Mouse (Mus musculus) cerebellum, postnatal 36 days (tissue): ENCODE results near the gene Proser2.

ENCODE experiments used
- DNase-seq, 2 experiments: peaks; one replicate each; pipeline ENCODE4 v3.0.0; 2021 to 2022; ENCODE audit warnings: mixed read lengths in 2 of 2

Gene Proser2

DNA sequence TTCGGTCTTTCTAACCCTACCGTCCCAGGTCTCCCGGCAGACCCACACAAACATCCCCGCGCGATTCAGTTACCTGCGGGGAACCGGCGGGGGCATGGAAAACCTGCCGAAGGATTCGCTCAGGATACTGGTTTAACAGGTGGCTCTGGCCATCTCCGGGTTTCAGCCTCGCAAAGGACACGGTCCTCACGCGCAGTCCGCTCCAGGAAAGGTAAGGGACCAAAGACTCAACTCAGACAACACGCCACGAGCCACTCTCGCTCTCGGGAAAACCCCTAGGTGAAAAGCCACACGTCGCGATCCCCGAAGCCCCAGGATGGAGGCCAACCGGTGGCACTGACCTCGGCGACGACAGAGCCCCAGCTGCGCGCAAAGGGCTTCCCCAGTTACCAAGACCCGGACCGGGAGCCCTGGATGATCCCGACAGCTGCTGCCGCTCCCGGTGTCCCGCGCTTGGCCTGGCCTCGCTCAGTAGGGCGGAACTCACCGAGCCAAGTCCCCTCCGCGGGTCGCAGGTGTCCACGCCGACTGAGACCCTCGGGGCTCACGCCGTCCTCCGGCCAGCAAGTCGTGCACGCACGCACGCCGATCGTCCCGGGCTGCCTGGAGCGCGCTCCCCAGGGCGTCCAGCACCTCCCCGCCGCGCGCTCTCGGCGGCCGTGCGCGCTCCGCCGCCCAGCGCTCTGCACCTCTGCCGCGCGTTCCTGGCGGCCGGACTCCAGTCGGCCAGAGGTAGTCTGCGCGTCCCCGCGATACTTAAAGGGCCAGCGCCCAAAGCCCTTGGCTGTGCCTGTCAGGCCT lies at the start of gene Proser2:
Gene Proser2 (minus strand): TSS at position 657 of the 801 bp plus-strand sequence.
- peak; percentile 55 to 60 for DNase-seq

DNA sequence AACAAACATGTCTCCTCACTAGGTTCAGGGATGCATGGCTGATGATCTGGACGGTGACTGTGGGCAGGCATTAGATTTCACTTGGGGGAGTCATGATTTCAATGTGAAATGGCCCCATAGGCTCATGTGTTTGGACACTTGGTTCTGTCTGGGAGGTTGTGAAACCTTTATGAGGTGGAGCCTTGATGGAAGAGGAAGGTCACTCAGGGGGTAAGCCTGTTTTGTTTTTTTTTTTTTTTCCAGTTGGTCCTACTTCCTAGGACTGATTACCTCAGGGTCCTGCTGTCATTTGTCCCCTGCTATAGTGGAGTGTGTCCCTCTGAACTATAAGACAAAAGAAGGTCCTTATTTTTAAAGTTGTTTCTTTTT lies 49.7 kb upstream of the Proser2 start:
- DNase-seq = no peak

DNA sequence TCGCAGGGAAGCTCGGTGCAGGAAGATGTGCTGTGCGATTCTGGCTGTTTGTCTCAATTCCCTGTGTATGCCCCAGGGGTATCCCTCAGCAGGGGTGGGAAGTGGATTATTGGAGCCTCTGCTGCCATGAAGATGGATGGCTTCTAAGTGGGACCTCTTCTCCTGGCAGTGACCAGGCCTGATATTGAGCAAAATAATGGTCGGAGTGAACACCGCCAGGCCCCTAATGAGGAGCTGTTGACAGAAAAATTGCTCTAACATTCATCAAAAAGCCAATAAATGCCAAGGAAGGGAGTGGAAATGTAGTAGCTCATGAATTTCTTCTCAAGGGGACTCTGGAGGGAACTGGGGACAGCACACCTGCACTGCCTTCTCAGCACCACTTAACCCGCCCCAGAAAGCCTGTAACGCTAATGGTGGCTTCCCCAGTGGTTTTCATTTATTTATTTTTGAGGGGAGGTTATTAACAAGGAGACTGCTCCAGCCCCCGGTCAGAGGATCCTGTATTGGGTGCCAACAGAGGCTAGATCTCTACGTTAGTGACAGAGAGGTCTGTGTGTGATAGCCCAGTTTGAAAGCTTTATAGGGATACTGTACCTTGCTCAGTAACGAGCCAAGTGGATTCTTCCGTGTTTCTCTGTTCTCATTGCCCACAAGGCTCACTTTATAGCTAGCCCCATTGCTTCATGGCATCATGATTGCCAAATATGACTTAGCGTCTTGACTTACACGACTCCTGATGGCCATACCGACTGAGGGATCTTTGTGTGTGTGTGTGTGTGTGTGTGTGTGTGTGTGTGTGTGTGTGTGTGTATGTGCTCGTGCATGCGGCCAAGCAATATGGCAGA lies 49.1 kb upstream of the Proser2 start:
- DNase-seq = no peak

DNA sequence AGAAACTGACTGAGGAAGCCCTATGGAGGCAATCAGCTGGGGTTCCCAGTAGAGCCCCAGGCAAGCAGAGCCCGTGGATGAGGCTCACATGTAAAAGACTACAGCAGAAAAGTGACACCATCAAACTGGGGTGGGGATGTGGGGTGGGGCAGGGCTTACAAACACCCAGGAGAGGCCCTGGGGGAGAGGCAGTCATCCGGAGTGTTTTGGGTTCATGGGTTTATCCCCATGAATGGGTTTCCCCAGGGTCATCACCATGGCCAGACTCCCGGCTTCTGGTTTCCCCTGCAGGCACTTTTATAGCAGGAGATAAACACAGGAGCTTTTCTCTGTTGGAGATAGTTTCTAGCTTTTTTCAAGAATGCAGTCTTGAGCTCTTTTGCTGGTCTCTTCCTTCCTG lies 43.0 kb upstream of the Proser2 start:
- DNase-seq = no peak

DNA sequence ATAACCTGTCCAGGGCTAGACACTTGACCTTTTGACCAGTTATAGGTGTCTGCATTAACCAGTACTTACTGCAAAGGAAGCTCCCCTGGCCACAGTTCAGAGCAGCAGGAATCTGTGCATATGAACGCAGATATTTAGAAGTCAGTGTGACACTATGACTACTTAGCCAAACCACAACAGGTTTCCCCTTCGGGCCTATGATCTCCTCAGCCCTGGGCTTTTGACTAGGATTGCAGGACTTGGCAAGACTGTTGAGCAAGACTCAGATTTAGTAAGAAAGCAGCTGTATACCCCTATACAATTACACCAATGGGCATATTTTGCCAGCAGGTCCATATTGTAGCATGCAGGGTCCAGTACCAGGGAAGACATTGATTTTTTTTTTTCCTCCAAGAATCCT lies 38.5 kb upstream of the Proser2 start:
- DNase-seq = no peak

DNA sequence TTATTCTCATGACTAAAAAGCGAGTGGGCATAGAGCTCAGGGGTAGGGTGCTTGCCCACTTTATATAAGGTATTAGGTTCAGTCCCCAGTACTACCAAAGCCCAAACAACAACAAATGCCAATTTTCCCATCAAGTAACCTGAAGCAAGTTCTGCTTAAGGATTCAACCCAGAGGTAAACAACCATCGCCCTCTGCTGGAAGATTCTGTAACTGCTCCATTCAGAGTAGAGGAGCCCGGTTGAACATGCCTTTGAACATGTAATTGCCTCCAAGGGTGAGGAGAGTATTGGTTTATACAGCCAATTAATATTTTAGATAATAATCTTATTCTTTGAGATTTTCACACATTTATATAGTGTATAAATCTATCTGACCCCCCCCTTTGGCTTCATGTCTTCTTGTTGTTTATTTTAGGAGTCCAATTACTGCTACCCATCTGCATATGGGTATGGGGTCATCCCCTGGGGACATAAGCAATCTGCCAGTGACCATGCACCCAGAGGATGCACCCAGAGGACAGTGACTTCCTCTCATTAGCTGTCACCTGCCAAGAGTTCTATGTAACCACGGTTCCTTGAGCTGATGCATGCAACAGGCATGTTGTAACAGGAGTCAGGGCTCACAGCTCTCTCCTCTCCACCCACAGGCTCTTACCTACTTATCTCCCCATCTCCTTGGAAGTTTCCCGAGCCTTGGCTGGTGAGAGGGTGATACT lies 38.0 kb upstream of the Proser2 start:
- DNase-seq = peak; percentile 71 to 85

DNA sequence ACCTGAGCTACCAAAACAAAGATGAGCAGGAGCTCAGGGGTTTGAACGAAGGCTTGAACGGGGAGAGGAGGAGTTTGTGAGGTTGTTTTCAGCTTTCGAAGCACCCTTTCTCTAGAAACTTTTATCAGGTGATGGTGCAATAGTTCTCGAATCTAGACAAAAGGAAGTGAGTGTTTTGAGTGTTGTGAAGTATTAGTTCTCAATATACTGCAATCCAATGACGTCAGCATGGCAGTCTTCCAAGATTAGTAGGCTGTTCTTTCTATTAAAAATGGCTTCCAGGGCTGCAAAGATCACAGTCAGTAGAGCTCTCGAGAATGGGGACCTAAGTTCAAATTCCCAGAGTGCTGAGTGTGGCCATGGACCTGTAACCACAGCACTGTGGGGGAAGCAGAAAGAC lies 35.8 kb upstream of the Proser2 start:
- DNase-seq = no peak

DNA sequence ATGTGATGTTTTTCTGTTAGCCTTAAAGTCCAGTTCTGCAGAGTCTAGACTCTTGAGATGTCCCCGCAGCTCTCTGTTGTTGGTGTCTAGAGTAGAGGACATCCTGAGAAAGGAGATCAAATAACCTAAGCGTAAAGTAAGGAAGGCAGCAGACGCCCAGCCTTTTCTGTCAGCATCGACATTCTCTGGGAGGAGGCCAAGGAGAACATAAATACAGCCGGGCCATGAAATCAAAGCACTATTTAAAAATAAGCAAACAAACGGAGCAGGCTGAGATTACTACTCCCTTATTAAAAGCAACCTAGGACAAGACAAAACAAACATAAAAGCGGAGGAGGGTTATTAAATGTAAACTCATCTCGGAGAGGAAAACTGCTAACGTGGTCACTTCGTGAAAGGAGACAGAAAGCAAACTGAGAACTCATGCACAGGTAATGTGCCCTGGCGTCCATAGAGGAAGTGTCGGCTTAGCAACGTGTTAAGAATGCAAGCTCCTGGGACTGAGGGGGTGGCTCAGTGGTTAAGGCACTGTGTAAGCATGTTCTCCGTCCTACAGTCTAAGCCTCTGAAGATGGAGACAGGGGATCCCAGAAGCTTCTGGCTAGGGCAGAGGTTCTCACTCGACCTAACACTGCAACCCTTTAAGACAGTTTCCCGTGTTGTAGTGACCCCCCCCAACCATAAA lies 34.7 kb upstream of the Proser2 start:
- no peak for DNase-seq

DNA sequence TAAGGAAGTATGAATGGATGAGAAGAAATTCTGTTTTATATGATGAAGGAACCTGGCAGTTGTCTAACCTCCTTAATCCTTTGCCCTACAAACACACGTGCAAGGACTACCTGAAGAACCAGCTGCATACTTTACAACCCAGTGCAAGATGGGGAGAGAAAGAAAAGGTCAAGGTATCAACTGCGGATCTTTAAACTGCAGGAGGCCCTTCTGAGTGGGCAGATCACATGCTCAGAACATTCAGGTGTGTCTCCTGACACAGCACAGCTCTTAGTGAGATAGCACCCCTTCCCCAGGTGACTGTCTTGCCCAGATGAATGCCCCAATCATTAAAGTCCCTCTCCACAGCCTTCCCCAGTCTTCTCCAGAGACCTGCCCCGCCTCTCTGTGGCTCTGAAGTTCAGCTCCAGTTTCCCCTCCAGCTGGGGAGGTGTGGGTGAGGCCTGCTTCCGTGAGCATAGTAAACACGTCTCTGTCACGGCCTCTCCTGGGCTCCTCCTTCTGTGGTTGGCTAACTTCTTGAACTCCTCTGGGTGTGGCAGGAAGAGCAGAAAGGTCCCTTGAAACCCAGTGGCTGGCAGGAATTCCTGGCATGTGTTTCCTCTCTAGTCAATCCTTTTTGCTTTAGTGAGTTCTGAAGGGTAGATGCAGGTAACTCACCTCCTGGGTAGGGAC lies 32.5 kb upstream of the Proser2 start:
- DNase-seq = no peak

DNA sequence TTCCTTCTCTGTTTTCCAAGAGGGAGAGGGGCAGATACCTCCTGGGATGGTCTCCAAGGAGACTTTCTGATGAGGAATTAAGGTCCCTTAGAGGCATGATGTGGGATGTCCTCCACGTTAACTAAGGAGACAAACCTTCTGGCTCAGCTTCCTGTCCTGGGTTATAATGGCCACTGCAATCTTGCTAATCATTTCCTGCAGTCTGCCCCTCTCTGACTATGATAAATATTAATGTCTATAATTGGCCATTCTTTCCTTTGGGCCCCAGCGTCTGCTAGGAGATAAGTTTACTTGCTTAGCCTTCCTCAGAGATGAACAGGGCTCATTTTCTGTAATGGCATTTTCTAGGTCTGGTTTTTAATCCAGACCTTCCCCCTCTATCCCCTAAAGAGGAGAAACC lies 29.7 kb upstream of the Proser2 start:
- no peak for DNase-seq

DNA sequence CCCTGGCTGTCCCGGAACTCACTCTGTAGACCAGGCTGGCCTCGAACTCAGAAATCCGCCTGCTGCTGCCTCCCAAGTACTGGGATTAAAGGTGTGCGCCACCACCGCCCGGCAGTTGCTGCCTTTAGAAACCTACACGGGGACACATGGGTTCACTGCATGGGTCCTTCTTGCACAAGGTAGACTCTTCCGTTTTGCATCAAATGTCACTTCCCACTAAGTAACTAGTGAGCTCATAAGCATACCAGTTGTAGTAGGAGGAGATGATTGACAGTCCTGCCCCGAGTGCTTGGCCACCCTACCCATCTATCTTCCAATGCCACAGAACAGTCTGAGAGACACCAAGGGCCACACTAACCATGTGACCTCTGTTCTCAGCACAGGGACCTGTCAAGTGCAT lies 29.2 kb upstream of the Proser2 start:
- DNase-seq = no peak

DNA sequence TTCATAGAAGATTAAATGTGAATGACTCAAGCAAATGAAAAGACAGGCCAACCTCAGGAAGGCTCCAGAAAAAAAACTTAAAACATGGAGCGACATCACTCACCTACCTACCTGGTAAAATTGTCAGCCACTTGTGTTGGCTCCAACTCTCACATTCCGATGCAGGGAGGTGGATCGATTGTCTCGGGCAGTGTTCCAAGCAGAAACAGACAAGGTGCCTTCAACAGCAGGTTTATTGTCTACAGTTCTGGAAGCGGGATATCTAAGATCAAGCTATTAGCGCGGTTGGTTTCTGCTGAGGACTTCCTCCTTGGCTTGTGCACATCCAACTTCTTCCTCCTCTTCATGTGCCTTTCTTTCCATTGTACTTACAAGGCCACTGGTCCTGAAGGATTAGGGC lies 27.6 kb upstream of the Proser2 start:
- DNase-seq = no peak

DNA sequence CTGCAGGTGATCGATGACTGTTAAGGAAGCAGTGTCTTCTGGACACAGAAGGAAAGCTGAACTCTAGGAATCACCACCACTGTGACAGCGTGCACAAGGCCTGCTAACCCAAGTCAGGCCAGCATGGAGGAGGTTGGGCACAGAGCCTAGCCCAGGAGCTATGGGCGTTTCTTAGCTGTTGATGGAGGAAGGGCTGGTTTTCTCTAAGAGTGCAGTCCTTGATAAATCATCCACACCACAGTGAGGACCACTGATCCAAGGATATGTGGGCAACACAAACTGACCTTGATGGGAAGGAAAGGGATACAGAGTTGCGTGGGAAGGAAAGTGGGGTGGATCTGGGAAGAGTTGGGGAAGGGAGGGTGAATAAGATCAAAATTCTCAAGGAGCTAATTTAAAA lies 27.2 kb upstream of the Proser2 start:
- DNase-seq = no peak

DNA sequence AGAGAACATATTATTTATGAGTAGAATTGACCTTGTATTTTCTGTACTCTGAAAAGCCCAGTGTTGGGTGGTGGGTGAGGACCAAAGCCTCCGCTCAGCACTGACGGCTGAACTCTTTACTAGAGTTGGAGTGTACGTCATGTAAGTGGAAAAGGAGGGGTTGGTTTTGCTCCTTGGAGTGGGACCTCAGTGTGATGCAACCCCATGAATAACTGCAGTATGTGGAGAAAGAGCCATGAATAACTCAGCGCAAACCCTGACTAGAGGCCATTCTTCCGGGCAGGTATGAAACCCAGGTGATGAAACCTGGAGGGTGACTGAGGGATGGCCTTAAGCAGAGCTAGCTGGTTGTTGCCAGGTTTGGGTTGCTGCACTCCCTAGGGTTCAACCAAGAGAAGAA lies 19.8 kb upstream of the Proser2 start:
- no peak for DNase-seq

DNA sequence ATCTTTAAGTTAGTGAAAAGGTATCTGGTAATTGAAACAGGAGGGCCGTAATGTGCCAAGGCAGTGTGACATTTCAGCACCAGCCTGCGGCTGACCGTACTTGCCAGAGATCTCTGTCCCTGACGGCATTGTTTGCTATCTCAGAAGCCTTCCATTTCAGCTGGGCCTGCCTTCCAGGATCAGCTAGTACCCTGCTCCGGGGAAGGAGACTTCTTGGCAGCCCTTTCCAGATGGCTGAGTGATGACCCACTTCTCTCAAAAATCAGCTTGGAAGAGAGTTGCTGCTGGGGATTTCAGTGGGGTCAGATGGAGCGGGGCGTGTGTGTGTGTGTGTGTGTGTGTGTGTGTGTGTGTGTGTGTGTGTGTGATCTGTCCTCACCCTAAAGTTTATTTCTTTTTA lies 16.9 kb upstream of the Proser2 start:
- peak; percentile 11 to 19 for DNase-seq

DNA sequence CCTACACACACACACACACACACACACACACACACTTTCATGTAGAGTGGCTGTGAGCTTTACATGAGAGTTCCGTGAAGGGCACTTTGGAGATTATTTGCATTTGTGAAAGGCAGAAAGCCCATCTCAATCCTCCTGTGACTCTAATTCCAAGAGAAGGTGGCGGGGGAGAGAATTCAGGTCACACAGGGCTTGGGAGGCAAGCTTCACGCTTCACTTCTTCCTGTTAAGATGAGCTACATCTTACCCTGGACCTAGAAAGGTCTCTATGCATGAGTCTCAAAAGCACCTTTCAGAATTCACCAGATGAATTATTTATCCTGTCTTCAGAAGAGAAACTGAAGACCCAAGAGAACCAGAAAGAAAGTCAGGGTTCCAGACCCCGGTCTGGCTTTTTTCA lies 16.2 kb upstream of the Proser2 start:
- DNase-seq = no peak

DNA sequence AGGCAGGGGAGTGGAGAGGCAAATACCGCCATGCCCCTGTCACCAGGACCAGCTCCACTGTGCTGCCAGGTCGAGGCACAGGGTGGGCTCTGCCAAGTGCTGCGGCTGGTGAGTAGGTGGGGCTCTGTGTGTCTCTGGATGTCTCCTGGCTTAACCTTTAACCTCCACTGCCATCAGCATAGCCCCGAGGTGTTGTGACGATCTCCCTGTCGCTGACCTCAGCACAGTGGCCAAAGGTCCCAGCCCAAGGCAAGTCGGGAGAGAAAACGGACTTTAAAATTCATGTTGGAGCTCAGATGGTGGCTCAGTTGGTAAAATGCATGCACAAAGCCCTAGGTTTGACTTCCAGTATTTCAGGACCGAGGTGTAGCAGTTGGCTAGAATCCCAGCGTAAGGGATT lies 15.6 kb upstream of the Proser2 start:
- no peak for DNase-seq

DNA sequence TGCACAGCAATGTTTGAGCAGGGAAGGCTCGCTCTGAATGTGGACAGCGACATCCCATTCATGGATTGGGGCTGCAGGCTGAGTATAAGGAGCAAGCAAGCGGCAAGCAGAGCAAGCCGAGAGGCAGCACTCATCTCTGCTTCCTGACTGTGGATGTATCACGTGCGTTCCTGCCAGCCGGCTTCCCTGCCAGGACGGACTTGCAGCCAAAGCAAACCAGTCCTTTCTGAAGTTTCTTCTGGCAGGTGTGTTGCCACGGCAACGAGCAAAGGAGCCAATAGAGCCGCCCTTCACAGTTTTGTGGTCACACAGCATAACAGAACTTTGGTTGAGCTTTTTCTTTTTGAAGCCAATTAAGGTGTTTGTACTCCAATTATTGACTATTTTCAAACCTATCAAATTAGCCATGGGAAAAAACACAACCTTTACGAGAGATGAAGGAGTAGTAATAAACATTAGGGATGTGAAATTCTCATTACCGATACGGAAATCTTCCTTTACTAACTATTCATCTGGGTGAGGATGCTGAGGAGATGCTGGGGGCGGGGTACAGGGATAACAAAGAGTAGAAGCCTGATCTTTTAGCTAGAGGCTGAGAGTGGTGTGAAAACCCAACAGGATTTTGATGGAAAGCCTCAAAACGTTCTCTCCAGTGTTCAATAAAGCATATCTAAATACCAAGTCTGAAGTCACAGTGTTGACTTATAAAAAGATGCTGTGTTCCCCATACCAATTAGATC lies 13.1 kb upstream of the Proser2 start:
- peak in 1 of 2 experiments; percentile 14 for DNase-seq

DNA sequence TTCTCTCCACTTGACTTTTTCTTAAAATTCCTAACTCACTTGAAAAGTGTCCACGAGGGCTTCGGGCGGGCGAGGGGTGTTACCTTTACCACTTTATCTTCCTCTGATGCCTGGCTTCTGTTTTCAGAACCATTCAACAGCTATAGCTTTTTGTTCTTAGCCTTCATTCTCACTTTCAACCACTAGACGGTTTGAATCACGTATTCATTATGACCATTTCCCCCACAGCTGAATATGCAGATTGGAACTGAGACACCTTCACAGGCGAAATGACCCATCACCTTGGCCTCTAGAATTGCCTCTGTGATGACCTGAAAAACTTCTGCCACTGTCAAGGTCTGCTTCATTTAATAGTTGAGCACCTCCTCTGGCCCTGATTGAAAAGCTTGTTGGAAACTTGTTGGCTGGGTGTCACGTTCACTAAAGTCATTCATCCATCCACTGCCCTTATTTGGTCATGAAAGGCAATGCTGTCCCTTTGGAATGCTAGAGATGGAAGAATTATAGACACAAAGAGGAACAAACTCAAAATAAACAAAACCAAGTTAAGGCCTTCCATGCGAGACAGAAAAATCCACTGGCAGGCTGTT lies 10.7 kb upstream of the Proser2 start:
- no peak for DNase-seq

DNA sequence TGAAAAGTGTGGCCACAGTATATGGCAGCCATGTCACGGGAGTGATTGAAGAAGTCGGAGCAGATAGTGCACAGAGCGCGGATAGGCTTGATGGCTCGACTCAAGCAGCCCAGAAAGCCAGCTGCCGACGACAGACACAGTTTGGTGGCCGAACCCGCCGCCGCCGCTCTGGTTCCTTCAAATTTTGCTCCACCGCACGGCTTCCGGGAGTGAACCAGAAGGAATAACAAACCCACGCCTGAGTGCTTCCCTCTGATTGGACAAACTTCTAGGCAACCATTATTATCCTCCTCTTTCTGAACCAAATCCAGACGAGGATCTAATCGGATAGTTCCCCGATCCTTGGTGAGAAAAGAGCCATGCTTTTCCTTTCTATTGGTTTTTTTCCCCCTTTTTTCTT lies 3.9 kb upstream of the Proser2 start:
- no peak for DNase-seq

DNA sequence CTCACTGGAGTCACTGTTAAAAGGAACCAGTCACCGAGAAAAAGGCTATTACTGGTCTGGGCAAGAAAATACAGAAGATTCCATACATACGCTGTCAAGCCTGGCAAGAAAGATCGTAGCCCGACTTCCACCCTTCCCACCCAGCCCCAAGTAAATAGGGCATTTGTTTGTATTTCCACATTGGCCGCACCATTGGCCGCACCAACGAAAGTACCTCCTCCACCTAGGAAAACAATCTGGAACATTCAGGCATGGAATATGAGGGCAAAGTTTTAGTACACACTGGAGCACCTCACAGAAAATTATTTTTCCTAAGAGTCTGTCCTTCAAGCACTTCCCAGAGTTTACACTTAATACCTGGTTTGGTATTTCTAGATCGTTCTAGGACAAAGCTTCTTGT lies 1.1 kb downstream of the Proser2 start:
- DNase-seq = no peak
